Mouse (Mus musculus) liver, embryonic 15.5 days (tissue): ENCODE results near the gene Tbl1xr1. TPM values are rescaled to one million over a fixed set of nuclear protein-coding genes. Genes with fewer than 3 reads are reported as not detected.

Source experiments
- ATAC-seq: fragments of 200-750 bp; cut with Nextera tagmentation; 2 replicates; pipeline ENCODE4 v1.8.0; 2017; ENCODE audit warnings: moderate number of reproducible peaks, mild to moderate bottlenecking, moderate library complexity; ENCODE audit not compliant: insufficient read depth
- H3K27ac ChIP-seq: fragments of 300-500 bp; sonication (generic); replicated peaks from 2 replicates; pipeline ENCODE4 v1.5.1; 2015; ENCODE audit warnings: mild to moderate bottlenecking, inconsistent platforms
- H3K27me3 ChIP-seq: fragments of 300-500 bp; sonication (generic); 2 replicates; pipeline ENCODE4 v1.6.1; 2015; ENCODE audit warnings: mild to moderate bottlenecking, inconsistent platforms
- H3K36me3 ChIP-seq: fragments of 300-500 bp; sonication (generic); replicated peaks from 2 replicates; pipeline ENCODE4 v1.6.1; 2015; ENCODE audit warnings: moderate library complexity, mild to moderate bottlenecking, inconsistent platforms
- H3K4me1 ChIP-seq: fragments of 300-500 bp; sonication (generic); replicated peaks from 2 replicates; pipeline ENCODE4 v1.6.1; 2015; ENCODE audit warnings: inconsistent platforms
- H3K4me2 ChIP-seq: fragments of 300-500 bp; sonication (generic); 2 replicates; pipeline ENCODE4 v1.6.1; 2015; ENCODE audit warnings: moderate library complexity, mild to moderate bottlenecking, inconsistent platforms
- H3K4me3 ChIP-seq: fragments of 300-500 bp; sonication (generic); replicated peaks from 2 replicates; pipeline ENCODE4 v1.5.1; 2015; ENCODE audit warnings: mild to moderate bottlenecking, inconsistent platforms
- H3K9ac ChIP-seq: fragments of 300-500 bp; sonication (generic); 2 replicates; pipeline ENCODE4 v1.6.1; 2015; ENCODE audit warnings: moderate library complexity, mild to moderate bottlenecking, inconsistent platforms
- H3K9me3 ChIP-seq: fragments of 300-500 bp; sonication (generic); replicated peaks from 2 replicates; pipeline ENCODE4 v1.6.1; 2016; ENCODE audit warnings: inconsistent platforms
- WGBS: fragments of 180-500 bp; shearing (Covaris S2); methylation state at CpG from one replicate; pipeline ENCODE4 v1.1.7; 2015; ENCODE audit warnings: mixed read lengths; ENCODE audit not compliant: insufficient replicate concordance; 5-methylcytosine and 5-hydroxymethylcytosine counted together
- polyA plus RNA-seq: library from polyadenylated mRNA; unstranded; fragments of >200 nt; fragmentation: Nextera tagmentation; extraction: Ambion mirVana; gene quantifications from 2 replicates; pipeline ENCODE4 v1.2.1, GENCODE M21; 2015

The Tbl1xr1 gene
- polyA plus RNA-seq, 1 experiment from 2014 or later: 4.7 TPM

DNA sequence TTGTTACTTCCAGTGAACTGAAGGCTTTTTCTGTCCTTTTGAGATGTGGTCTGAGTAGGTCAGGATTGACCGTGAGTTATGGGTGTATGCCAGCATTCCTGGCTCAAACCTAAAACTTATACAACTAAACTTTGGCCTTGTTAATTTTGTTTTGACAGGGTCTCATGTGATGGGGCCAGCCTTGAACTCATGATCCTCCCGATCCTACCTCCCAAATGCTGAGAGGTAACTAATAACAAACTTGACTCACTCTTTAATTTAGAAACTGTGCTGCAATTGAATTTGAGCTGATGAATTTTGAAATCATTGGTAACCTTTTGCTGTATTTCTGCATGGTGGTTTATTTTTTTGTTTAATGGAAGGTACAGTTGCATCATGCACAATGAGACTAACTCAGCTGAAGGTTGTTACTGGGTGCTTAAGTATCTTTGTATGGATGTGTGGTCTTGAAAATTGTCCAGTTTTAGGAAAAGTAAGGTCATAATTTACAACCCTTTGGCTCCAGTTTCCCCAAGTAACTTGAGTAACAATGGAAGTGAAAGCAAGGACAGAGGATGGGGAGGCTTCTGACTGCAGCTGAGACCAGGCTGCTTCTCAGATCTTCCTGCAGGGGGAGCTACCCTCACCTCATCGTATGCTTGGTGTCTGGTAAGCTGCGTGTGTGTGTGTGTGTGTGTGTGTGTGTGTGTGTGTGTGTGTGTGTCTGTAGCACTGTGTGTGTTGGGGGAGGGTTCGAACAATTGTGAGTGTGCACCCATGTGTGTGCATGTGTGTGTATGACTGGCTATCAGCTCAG lies 66.6 kb downstream of the Tbl1xr1 start:
- whole genome bisulfite sequencing: 52% methylated on average over 5 of the region's 5 CpGs
- ATAC-seq: no peak

DNA sequence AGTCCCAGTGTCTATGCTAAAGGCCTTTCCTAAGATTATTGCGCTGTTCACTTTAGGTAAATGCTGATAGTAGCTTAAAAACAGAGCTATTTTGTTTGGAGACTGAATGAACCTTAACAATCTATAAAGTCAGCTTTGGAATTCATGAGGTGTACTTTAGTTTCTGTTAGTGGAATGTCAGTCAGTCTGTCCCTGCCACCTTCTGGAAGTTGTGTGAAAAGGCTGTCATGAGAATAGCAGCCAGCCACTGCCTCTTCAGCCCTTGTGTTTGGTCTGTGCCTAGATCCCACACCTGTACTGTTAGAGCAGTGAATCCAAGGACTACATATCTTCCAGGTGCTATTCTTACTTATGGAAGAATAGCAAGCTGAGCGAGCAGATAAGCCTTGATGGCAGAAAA lies 67.8 kb downstream of the Tbl1xr1 start:
- peaks cover 18% of the 10 kb centered on the region for H3K4me1 ChIP-seq
- ATAC-seq: no peak
- no peak overlapping the region for H3K4me2 ChIP-seq
- H3K36me3 ChIP-seq: no peaks in the 10 kb centered on the region
- H3K27me3 ChIP-seq: no peaks in the 10 kb centered on the region
- no peak overlapping the region for H3K27ac ChIP-seq
- H3K4me3 ChIP-seq: no peak overlapping the region
- no peak overlapping the region for H3K9ac ChIP-seq
- no peaks in the 10 kb centered on the region for H3K9me3 ChIP-seq
- WGBS: 70% methylated on average over 2 of the region's 2 CpGs

More for the DNA sequence above, 66.6 kb downstream of the Tbl1xr1 start:
- Histone ChIP-seq H3K27ac (no peak overlapping the region), H3K36me3 (no peaks in the 10 kb centered on the region), H3K27me3 (no peaks in the 10 kb centered on the region), H3K9ac (no peak overlapping the region), H3K9me3 (no peaks in the 10 kb centered on the region), H3K4me2 (no peak overlapping the region), H3K4me1 (peaks cover 27% of the 10 kb centered on the region), H3K4me3 (no peak overlapping the region)

DNA sequence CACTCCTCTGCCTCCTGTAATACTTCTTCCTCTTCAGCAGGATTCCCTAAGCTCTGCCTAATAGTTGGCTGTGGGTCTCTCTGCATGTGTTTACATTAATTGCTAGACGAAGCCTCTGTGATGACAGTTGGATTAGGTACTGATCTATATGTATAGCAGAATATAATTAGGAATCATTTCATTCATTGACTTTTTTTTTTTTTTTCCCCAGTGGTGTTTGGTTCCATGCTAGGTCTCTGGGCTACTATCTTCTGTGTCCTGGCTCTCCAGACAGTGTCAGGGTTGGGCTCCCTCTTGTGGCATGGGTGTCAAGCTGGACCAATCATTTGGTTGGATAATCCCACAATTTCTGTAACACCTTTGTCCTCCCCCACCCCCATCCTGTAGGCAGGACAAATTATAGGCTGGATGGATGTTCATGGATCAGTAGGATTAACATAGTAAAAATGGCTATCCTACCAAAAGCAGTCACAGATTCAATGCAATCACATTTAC lies 71.0 kb downstream of the Tbl1xr1 start:
- Histone ChIP-seq H3K27ac (no peak overlapping the region), H3K27me3 (no peaks in the 10 kb centered on the region), H3K4me2 (no peak overlapping the region), H3K9ac (no peak overlapping the region), H3K4me3 (no peak overlapping the region), H3K36me3 (0 out of 2 replicates have a peak, but pooled peaks cover 5% of the 10 kb centered on the region), H3K4me1 (peaks cover 11% of the 10 kb centered on the region; the same call in 1 of the 2 replicates), H3K9me3 (no peaks in the 10 kb centered on the region)
- no peak for ATAC-seq
- WGBS: 42% methylated on average over 1 of the region's 1 CpGs

DNA sequence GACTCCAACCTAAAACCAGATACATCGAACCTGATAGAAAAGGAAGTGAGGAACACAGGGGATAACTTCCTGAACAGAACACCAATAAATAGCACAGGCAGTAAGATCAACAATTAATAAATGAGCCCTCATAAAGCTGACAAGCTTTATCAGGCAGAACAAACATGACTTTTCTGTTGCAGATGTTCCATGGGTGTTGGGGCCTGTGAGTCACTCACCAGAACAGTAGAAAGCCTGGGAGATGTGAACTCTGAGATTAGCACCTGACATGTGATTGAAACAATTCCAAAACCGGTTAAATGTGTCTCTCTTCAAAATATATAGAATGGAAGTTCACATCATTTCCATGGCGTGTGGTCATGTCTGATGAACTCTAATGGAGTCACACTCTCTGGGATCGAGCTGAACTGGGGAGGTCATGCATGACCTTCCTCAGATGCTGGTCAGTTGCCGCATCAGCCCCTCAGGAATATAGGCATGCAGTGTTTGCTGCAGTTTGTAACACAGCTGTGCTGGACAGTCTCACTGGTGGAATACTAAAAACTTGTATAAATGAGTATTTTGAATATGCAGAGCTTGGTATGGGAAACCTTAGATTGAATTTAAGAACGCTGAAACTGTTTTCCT lies 72.0 kb downstream of the Tbl1xr1 start:
- H3K9ac ChIP-seq: no peak overlapping the region
- peaks cover 7% of the 10 kb centered on the region; the same call in 1 of the 2 replicates for H3K4me1 ChIP-seq
- no peaks in the 10 kb centered on the region for H3K27me3 ChIP-seq
- 0 out of 2 replicates have a peak, but pooled peaks cover 5% of the 10 kb centered on the region for H3K36me3 ChIP-seq
- no peak overlapping the region for H3K4me3 ChIP-seq
- H3K4me2 ChIP-seq: no peak overlapping the region
- WGBS: 70% methylated on average over 6 of the region's 6 CpGs
- ATAC-seq: no peak
- no peaks in the 10 kb centered on the region for H3K9me3 ChIP-seq
- H3K27ac ChIP-seq: no peak overlapping the region

DNA sequence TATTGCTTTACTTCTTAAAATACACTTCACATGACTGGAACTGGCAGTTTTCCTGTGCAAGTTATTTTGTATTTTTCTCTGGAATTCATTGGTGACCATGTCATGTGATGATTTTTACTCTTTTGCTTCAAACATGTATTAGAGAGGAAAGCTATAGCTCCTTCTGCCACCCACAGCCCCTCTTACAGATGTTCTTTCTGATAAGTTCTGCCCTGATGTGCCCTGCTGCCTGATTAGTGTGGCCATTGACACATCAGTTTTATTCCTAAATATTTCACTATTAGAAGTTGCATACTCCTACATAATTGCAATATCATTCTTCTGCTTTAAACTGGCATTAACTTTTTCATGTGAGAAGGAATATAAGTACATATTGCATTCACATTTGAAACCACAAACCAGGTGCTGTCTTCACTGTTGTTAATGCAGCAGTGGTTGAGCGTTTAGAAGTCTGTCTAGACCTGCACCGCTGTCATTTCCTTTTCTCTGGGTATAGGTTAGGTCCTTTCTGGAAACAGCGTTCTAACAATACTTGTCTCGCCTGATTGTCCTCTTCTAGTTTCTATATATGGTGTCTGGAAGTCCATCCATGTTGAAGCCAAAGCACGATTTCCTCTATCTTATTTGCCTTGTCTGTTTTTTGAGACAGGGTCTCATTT lies 74.5 kb downstream of the Tbl1xr1 start:
- Histone ChIP-seq H3K36me3 (0 out of 2 replicates have a peak, but pooled peaks cover 5% of the 10 kb centered on the region), H3K4me1 (peaks cover 3% of the 10 kb centered on the region; the same call in 1 of the 2 replicates), H3K27me3 (no peaks in the 10 kb centered on the region), H3K4me2 (no peak overlapping the region), H3K9me3 (no peaks in the 10 kb centered on the region), H3K4me3 (no peak overlapping the region), H3K9ac (no peak overlapping the region), H3K27ac (no peak overlapping the region)
- no peak for ATAC-seq
- 48% methylated on average over 5 of the region's 5 CpGs for WGBS

DNA sequence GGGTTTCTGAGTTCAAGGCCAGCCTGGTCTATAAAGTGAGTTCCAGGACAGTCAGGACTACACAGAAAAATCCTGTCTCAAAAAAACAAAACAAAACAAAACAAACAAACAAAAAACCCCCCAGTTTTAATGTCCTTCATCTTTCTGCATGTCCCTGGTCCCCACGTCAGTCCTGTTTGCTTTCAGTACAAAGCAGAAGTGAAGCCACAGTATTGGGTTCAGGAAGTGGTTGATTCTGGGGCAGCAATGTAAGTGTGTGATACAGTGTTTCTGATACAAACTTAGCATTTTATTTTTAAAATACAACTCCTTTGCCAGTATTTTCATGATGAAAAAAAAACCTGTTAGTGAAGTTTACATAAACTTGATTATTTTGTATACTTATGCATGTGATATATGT lies 76.3 kb downstream of the Tbl1xr1 start:
- Histone ChIP-seq H3K9ac (no peak overlapping the region), H3K9me3 (no peaks in the 10 kb centered on the region), H3K4me1 (peaks cover 3% of the 10 kb centered on the region; the same call in 1 of the 2 replicates), H3K27me3 (no peaks in the 10 kb centered on the region), H3K4me2 (no peak overlapping the region), H3K27ac (no peak overlapping the region), H3K4me3 (no peak overlapping the region), H3K36me3 (0 out of 2 replicates have a peak, but pooled peaks cover 5% of the 10 kb centered on the region)
- WGBS: 55% methylated on average over 1 of the region's 1 CpGs
- no peak for ATAC-seq

DNA sequence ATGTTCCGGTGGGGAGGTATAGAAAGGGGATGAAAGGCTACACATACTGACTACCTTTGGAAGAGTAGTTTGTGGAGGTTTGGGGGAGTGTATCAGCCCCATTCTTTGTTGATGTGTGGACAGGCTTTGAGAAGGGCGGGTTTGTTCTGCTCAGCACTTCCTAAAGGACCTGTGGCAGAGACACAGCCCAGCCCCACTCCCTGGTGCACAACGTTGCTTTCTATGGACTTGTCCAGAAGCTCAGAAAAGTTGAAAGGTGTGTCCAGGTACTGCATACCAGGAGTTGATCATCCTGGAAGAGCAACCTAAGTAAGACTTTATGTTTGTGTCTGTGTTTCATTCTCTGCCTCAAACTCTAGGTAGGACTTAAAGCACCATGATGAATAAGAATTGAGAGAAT lies 78.1 kb downstream of the Tbl1xr1 start:
- Histone ChIP-seq H3K9me3 (no peaks in the 10 kb centered on the region), H3K4me1 (peaks cover 3% of the 10 kb centered on the region; the same call in 1 of the 2 replicates), H3K4me3 (no peak overlapping the region), H3K27me3 (no peaks in the 10 kb centered on the region), H3K27ac (no peak overlapping the region), H3K4me2 (no peak overlapping the region), H3K36me3 (0 out of 2 replicates have a peak, but pooled peaks cover 5% of the 10 kb centered on the region), H3K9ac (no peak overlapping the region)
- 70% methylated on average over 3 of the region's 3 CpGs for WGBS
- no peak for ATAC-seq

DNA sequence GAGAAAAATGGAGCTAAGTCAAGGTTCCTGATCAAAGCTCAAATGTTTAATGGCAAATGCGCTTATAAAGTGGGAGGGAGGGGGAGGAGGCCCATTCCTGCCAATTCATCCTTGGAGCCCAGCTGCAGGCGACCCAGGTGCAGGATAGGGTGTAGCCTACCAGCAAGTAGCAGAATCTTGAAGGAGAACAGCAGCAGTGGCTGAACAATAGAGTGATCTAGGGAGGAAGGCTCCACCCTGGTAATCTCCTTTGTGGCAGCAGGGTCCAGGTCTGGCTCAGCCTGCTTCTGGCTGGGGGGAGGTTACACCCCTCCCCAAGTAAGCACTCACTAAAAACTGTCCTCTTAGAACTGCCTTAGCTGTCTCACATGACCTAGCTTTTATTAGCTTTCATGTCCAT lies 79.9 kb downstream of the Tbl1xr1 start:
- no peak overlapping the region for H3K4me3 ChIP-seq
- no peaks in the 10 kb centered on the region for H3K27me3 ChIP-seq
- H3K27ac ChIP-seq: no peak overlapping the region
- 62% methylated on average over 2 of the region's 2 CpGs for WGBS
- H3K4me1 ChIP-seq: no peaks in the 10 kb centered on the region; the same call in 1 of the 2 replicates
- H3K4me2 ChIP-seq: no peak overlapping the region
- H3K9me3 ChIP-seq: no peaks in the 10 kb centered on the region
- ATAC-seq: no peak
- no peak overlapping the region for H3K9ac ChIP-seq
- H3K36me3 ChIP-seq: 0 out of 2 replicates have a peak, but pooled peaks cover 2% of the 10 kb centered on the region

DNA sequence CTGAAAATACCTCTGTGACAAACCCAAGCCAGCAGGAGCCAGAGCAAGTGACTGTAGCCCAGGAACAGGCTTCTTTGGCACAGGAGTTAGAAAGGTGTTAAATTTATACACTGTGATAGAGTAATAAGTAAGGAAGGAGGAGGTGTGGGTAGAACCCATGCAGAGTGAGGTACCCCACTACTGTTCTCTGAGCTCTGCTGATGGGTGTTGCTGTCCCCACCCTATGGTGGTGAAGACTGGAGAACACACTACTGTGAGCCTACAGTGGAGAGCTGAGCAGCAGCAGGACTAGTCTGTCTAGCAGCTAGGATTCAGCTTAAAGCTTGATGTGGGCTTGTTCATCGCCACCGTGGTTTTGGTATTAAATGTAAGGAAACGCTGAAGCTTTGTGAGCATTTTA lies 86.5 kb downstream of the Tbl1xr1 start:
- Histone ChIP-seq H3K4me3 (no peak overlapping the region), H3K4me1 (no peaks in the 10 kb centered on the region), H3K27ac (no peak overlapping the region), H3K9ac (no peak overlapping the region), H3K9me3 (no peaks in the 10 kb centered on the region), H3K36me3 (no peaks in the 10 kb centered on the region), H3K27me3 (no peaks in the 10 kb centered on the region), H3K4me2 (no peak overlapping the region)
- WGBS: 79% methylated on average over 3 of the region's 3 CpGs
- ATAC-seq: no peak

DNA sequence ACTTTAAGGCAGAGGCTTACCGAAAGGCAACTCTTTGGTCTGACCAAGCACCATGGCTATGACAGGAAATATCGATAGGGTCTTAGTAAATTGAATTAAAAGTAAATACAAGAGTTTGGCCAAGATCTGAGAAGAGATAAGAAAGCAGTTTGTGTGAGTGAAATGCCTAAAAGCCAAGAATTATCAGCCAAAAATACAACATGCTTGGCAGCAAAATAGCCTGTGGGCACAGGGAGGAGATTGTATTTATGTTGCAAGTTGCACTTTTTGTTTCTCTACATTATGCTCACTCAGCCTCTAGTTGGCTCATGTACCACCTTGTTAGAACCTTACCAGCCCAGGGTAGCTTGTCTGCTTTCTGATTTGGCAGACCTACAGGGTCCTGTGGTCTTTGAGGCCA lies 91.4 kb downstream of the Tbl1xr1 start:
- H3K27me3 ChIP-seq: no peaks in the 10 kb centered on the region
- no peak overlapping the region for H3K9ac ChIP-seq
- H3K4me1 ChIP-seq: no peaks in the 10 kb centered on the region
- WGBS: 74% methylated on average over 2 of the region's 2 CpGs
- no peak for ATAC-seq
- no peak overlapping the region for H3K4me2 ChIP-seq
- H3K36me3 ChIP-seq: no peaks in the 10 kb centered on the region
- no peak overlapping the region for H3K27ac ChIP-seq
- H3K9me3 ChIP-seq: no peaks in the 10 kb centered on the region
- no peak overlapping the region for H3K4me3 ChIP-seq

DNA sequence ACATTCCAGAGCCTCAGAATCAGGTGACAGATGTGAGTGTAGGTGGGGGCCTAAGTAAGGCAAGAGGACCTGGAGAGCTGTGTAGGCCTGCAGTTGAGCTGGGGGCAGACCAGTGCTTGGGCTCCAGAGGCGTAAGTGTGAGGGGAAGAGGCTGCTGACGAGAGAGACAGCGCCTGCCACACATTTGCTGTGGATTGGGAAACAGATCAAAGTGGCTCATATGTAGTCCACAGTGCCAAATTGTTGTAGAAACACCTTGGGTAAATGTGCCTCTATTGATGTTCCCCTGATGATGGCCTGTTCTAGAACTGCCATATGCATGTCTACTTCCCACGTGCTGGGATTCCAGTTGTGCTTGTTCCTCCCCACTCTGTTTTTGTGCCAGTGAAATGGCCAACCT lies 92.0 kb downstream of the Tbl1xr1 start:
- no peaks in the 10 kb centered on the region for H3K36me3 ChIP-seq
- H3K9me3 ChIP-seq: no peaks in the 10 kb centered on the region
- no peak overlapping the region for H3K27ac ChIP-seq
- ATAC-seq: no peak
- no peaks in the 10 kb centered on the region for H3K27me3 ChIP-seq
- no peak overlapping the region for H3K9ac ChIP-seq
- H3K4me1 ChIP-seq: no peaks in the 10 kb centered on the region
- H3K4me3 ChIP-seq: no peak overlapping the region
- no peak overlapping the region for H3K4me2 ChIP-seq
- 66% methylated on average over 4 of the region's 4 CpGs for WGBS
